Mouse (Mus musculus) forebrain, embryonic 15.5 days (tissue): ENCODE results near the gene Alox8. TPM values are rescaled to one million over a fixed set of nuclear protein-coding genes. Genes with fewer than 3 reads are reported as not detected.

ENCODE experiments used
- ATAC-seq: fragments of 200-750 bp; cut with Nextera tagmentation; replicated peaks from 2 replicates; pipeline ENCODE4 v1.8.0; 2017; ENCODE audit warnings: mild to moderate bottlenecking, moderate TSS enrichment, moderate library complexity
- H3K27ac ChIP-seq: fragments of 300-500 bp; sonication (generic); replicated peaks from 2 replicates; pipeline ENCODE4 v1.5.1; 2015; ENCODE audit warnings: mild to moderate bottlenecking, inconsistent platforms
- H3K27me3 ChIP-seq: fragments of 300-500 bp; sonication (generic); 2 replicates; pipeline ENCODE4 v1.6.1; 2015; ENCODE audit warnings: inconsistent platforms
- H3K36me3 ChIP-seq: fragments of 300-500 bp; sonication (generic); 2 replicates; pipeline ENCODE4 v1.6.1; 2015; ENCODE audit warnings: mild to moderate bottlenecking, inconsistent platforms
- H3K4me1 ChIP-seq: fragments of 300-500 bp; sonication (generic); 2 replicates; pipeline ENCODE4 v1.6.1; 2015; ENCODE audit warnings: inconsistent platforms
- H3K4me2 ChIP-seq: fragments of 300-500 bp; sonication (generic); replicated peaks from 2 replicates; pipeline ENCODE4 v1.6.1; 2015; ENCODE audit warnings: mild to moderate bottlenecking, inconsistent platforms
- H3K4me3 ChIP-seq: fragments of 300-500 bp; sonication (generic); 2 replicates; pipeline ENCODE4 v1.5.1; 2015; ENCODE audit warnings: mild to moderate bottlenecking, inconsistent platforms
- H3K9ac ChIP-seq: fragments of 300-500 bp; sonication (generic); replicated peaks from 2 replicates; pipeline ENCODE4 v1.6.1; 2015; ENCODE audit warnings: mild to moderate bottlenecking, inconsistent platforms
- H3K9me3 ChIP-seq: fragments of 300-500 bp; sonication (generic); 2 replicates; pipeline ENCODE4 v1.6.1; 2016; ENCODE audit warnings: inconsistent platforms
- WGBS: fragments of 180-500 bp; shearing (Covaris S2); methylation state at CpG from one replicate; pipeline ENCODE4 v1.1.7; 2015; ENCODE audit warnings: mixed read lengths; 5-methylcytosine and 5-hydroxymethylcytosine counted together
- polyA plus RNA-seq: library from polyadenylated mRNA; unstranded; fragments of >200 nt; fragmentation: Nextera tagmentation; extraction: Ambion mirVana; gene quantifications from 2 replicates; pipeline ENCODE4 v1.2.1, GENCODE M21; 2015

Alox8 gene
- polyA plus RNA-seq, result 0.05 TPM in 1 of 2 replicates, not detected in the other

DNA sequence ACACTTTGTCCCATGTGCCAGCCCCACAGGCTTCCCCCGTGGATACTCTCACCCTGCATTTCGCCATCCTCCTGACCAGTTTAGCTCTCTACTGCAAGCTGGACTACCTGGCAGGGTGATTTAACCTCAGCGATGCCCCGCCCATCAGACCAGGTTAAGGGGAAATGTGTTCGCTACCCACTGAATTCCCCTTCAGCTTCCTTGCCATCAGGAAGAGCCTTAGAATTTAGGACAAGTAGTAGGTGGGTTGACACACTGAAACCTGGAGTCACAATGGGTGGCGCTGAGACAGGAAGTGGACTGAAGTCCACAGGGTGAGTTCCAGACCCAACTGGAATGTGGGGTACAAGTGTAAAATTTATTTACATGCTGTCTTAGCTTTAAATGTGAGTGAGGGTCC is at the start of gene Alox8:
Gene Alox8, minus strand, starts transcription at position 101 of the 400 bp plus-strand sequence.
- Histone ChIP-seq H3K4me1 (peaks cover 12% of the 10 kb centered on the region), H3K27ac (no peak within 1 kb of the TSS), H3K4me3 (peak within 1 kb of the TSS; percentile 20), H3K4me2 (peak within 1 kb of the TSS; percentile 42), H3K9ac (peak within 1 kb of the TSS; percentile 31; the same call in 1 of the 2 replicates), H3K27me3 (peaks cover 30% of the 10 kb centered on the region), H3K9me3 (no peaks in the 10 kb centered on the region), H3K36me3 (no peaks in the 10 kb centered on the region)
- ATAC-seq, result no peak
- WGBS, result 39% methylated on average over 6 of the region's 6 CpGs

DNA sequence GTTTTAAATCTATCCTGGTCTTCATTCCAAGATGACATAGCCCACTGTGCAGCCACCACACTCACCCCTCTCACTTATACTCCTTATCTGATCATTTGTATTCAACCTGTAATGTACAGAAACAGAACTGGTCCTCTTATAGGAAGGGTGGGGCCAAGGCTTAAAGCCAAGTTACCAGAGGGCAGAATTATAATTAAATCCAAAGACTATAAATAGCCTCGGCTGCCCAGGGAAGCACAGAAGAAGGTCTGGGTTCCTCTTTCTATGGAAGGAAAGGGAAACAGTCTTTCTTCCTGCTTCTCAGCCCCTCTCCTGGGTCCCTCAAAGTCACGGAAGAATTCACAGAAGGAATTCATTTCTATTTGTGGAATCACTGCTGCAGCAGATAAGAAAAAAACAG is 48.0 kb upstream of the Alox8 start:
- no peak overlapping the region for H3K4me3 ChIP-seq
- H3K36me3 ChIP-seq, result no peaks in the 10 kb centered on the region
- H3K27ac ChIP-seq, result no peak overlapping the region
- no peaks in the 10 kb centered on the region for H3K9me3 ChIP-seq
- no peak overlapping the region for H3K4me2 ChIP-seq
- WGBS, result 22% methylated on average over 2 of the region's 2 CpGs
- no peak for ATAC-seq
- no peaks in the 10 kb centered on the region for H3K27me3 ChIP-seq
- H3K4me1 ChIP-seq, result no peaks in the 10 kb centered on the region
- H3K9ac ChIP-seq, result no peak overlapping the region

DNA sequence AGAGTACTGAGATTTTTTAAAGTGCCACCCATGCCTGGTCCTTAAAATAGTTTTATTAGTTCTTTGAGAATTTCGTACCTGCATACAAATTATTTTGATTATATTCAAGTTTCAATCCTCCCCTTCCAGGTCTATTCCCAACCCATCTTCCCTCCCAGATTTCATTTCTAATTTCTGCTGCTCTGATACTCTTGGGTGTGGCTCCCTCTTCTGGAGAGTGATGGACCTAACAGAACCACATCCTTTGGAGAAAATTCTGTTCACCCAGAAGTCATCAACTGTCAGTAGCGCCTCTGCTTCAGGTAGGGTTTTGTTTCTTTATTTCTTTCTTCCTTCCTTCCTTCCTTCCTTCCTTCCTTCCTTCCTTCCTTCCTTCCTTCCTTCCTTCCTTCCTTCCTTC is 47.3 kb upstream of the Alox8 start:
- no peaks in the 10 kb centered on the region for H3K36me3 ChIP-seq
- no peak overlapping the region for H3K4me3 ChIP-seq
- H3K4me2 ChIP-seq, result no peak overlapping the region
- ATAC-seq, result no peak
- no peak overlapping the region for H3K9ac ChIP-seq
- H3K4me1 ChIP-seq, result no peaks in the 10 kb centered on the region
- 35% methylated on average over 2 of the region's 2 CpGs for WGBS
- no peaks in the 10 kb centered on the region for H3K9me3 ChIP-seq
- no peaks in the 10 kb centered on the region for H3K27me3 ChIP-seq
- no peak overlapping the region for H3K27ac ChIP-seq

DNA sequence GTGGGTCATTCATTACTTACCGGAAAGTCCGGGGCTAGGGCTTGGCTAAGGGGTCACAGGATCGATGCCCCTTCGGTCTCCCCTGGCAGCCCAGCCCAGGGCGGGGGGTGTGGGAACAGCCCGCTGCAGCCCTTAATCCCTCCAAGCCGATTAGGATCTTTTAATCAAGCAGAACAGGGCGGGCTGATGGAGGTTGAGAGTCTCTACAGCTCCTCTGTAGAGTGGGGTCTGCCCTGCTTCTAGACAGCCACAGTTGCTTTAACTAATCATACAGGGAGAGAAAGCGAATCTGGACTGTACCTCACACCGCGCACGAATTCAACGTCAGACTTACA is 39.2 kb upstream of the Alox8 start, which contains the start of gene Gucy2e:
Gene Gucy2e, minus strand, starts transcription at position 111 of the 335 bp plus-strand sequence.
- no peaks in the 10 kb centered on the region for H3K36me3 ChIP-seq
- H3K27me3 ChIP-seq, result peaks cover 23% of the 10 kb centered on the region
- no peaks in the 10 kb centered on the region for H3K9me3 ChIP-seq
- ATAC-seq, result no peak
- H3K4me3 ChIP-seq, result peak within 1 kb of the TSS; percentile 57
- WGBS, result 12% methylated on average over 13 of the region's 13 CpGs
- peak within 1 kb of the TSS; percentile 87 for H3K4me2 ChIP-seq
- peaks cover 22% of the 10 kb centered on the region for H3K4me1 ChIP-seq
- peak within 1 kb of the TSS; percentile 61 for H3K9ac ChIP-seq
- H3K27ac ChIP-seq, result peak within 1 kb of the TSS; percentile 81

DNA sequence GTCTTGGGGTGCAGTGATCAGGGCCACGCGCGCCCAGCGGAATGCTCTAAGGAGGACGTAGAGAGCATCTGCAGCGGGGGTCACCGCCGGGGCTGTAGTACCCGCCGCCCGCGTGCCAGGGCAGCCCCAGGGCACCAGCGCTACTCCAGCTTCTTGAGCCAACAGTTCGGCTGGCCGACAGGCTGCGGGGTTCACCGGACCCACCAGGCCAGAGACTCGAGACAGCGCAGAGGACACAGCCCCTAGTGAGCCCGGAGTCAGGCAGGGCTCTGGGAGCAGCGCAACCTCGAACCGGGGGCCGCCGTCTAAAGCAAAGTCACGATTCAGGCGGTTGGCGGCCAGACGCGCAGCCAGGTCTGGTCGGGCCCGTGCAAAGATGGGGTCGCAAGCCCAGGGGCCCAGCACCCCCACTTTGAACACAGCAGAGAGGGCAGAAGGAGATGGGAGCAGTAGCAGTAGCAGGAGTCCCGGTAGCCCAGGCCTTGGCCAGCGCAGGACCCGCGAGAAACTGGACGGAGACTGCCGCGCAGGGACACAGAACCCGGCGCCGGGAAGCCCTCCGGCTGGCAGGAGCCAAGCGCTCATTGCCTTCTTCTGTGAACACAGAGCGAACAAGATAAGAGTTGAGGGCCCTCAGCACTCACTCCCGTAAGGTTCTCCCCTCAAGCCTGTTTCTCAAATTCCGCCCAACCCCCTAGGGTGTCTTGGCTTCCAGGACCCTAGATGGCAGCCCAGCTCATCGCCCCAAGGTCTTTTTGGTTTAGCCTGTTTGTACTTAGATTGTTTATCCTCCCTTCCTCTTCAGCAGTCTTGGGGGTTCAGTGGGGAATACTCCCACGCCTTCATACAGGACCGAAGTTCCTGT is 38.6 kb upstream of the Alox8 start:
- no peaks in the 10 kb centered on the region for H3K9me3 ChIP-seq
- H3K27me3 ChIP-seq, result peaks cover 23% of the 10 kb centered on the region
- peak; percentile 45; the same call in 1 of the 2 replicates for ATAC-seq
- no peaks in the 10 kb centered on the region for H3K36me3 ChIP-seq
- peak overlapping the region; percentile 87 for H3K4me2 ChIP-seq
- H3K9ac ChIP-seq, result peak overlapping the region; percentile 61
- H3K4me3 ChIP-seq, result peak overlapping the region; percentile 57
- H3K27ac ChIP-seq, result peak overlapping the region; percentile 81
- H3K4me1 ChIP-seq, result peaks cover 22% of the 10 kb centered on the region
- WGBS, result 2% methylated on average over 51 of the region's 51 CpGs

DNA sequence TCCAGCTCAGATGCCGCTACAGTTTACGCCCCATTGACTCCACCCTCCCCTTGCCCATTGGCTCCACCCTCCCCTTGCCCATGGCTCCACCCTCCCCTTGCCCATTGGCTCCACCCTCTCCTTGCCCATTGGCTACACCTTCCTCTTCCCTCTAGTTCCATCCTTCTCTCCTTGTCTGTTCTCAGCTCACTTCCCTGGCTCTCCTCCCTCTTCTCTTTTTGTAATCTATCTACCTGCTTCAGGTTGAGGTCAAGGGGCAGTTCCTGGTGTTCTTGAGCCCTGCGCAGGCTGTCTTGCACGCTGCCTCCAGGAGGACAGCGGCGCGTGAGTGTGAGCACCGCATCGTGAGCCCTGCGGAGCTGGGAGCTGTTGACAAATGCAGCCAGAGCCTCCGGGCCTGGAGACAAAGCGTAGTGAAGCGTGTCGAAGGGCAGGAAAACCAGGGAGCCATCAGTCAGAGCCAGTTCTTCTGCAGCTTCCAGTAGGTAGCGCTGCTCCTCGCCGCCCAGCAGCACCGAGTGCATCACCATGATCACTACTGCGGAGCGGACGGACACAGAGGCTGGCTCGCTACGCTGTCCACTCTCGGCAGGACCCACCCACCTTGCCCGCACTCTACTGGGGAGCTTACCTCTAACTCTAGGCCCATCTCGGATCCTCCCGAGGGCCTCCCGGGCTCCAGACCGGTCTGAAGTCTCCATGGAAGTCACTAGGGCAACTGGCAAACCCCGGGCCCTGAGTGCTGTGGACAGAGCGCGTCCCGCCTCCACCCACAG is 37.8 kb upstream of the Alox8 start:
- Histone ChIP-seq H3K36me3 (no peaks in the 10 kb centered on the region), H3K27me3 (peaks cover 23% of the 10 kb centered on the region), H3K4me2 (peak overlapping the region; percentile 87), H3K4me1 (peaks cover 22% of the 10 kb centered on the region), H3K9ac (peak overlapping the region; percentile 61), H3K9me3 (no peaks in the 10 kb centered on the region), H3K27ac (peak overlapping the region; percentile 81), H3K4me3 (peak overlapping the region; percentile 57)
- peak; percentile 94 for ATAC-seq
- under 1% methylated on average over 33 of the region's 33 CpGs for WGBS

DNA sequence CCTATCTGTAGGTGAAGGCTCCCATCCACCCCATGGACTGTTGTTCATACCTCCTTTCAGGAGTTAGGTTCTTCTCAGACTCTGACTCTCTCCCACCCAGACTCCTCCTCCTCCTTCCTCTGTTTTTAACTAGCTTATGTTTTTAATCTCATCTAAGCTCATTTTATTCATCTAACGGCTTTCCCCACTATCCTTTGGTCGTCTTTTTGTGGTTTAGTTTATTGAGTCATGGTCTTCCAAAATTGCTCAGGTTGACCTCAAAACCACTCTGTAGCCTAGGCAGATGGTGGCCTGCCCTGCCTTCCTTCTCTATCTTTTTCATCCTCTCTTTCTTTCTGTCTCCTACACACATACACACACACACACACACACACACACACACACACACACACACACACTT is 35.5 kb upstream of the Alox8 start:
- Histone ChIP-seq H3K4me1 (peaks cover 22% of the 10 kb centered on the region), H3K27ac (no peak overlapping the region), H3K9me3 (no peaks in the 10 kb centered on the region), H3K27me3 (peaks cover 20% of the 10 kb centered on the region), H3K4me2 (no peak overlapping the region), H3K9ac (no peak overlapping the region), H3K4me3 (no peak overlapping the region), H3K36me3 (no peaks in the 10 kb centered on the region)
- no peak for ATAC-seq
- WGBS, result 86% methylated on average over 2 of the region's 2 CpGs

DNA sequence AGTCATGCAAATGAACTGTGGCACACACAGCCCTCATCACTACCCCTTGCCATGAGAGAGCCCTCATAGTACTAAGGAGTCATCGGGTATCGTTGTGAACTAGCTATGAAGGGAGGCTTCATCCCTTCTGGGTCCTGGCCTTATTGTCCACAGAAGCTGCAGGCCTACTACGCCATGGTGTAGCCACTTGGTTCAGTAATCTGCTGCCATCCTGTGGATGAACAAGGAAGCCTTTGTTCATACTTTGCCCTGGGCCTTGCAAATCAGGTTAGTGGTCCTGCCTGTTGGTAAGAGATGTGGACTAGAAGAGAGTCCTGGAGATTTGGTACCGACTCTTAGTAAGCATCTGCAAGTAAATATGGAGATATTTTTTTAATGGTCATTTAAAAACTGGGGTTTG is 32.8 kb upstream of the Alox8 start:
- Histone ChIP-seq H3K4me1 (peaks cover 7% of the 10 kb centered on the region), H3K9ac (no peak overlapping the region), H3K4me3 (no peak overlapping the region), H3K27me3 (no peaks in the 10 kb centered on the region), H3K9me3 (no peaks in the 10 kb centered on the region), H3K4me2 (no peak overlapping the region), H3K27ac (no peak overlapping the region), H3K36me3 (no peaks in the 10 kb centered on the region)
- no peak for ATAC-seq
- 75% methylated on average over 4 of the region's 4 CpGs for WGBS

DNA sequence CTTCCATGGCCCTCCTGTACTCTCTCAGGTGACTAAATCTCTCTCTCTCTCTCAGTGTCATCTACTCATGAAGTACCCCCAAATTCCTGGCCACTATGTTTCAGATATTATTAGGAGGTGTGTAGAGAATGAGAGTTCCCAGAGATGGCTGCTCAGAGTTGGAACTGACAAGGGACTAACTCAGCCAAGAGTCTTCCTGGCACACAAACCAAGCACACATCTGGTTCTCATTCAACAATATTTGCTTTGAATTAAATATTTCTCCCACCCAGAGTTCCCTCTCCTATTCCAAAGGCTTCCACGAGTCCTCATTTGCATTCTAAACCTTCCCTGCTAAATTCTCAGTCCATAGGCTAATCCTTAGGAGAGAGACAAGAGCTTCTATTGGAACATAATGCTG is 28.1 kb upstream of the Alox8 start:
- no peaks in the 10 kb centered on the region for H3K27me3 ChIP-seq
- H3K9me3 ChIP-seq, result no peaks in the 10 kb centered on the region
- no peaks in the 10 kb centered on the region for H3K4me1 ChIP-seq
- H3K4me3 ChIP-seq, result no peak overlapping the region
- WGBS, result 48% methylated on average over 1 of the region's 1 CpGs
- no peak for ATAC-seq
- no peak overlapping the region for H3K27ac ChIP-seq
- no peak overlapping the region for H3K4me2 ChIP-seq
- H3K36me3 ChIP-seq, result no peaks in the 10 kb centered on the region
- H3K9ac ChIP-seq, result no peak overlapping the region

DNA sequence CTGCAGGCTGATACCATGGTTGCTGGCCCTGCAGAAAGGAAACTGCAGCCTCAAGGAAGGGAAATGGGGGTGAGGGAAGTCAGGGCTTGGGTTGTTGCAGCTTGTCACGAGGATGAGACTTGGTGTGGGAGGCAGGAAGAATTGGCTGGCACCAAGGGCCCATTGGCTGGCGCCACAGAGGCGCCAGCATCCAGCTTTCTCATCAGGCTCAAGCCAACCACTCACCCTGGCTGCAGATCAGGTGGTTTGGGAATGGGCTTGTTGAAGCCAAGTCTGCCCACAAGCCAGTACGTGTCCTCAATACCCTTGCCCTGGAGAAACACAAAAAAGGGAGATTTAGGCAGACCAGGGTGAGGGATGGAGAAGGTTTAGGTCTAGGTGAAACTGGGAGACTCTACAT is 25.5 kb upstream of the Alox8 start:
- Histone ChIP-seq H3K27me3 (no peaks in the 10 kb centered on the region), H3K9me3 (no peaks in the 10 kb centered on the region), H3K4me2 (no peak overlapping the region), H3K4me3 (no peak overlapping the region), H3K4me1 (no peaks in the 10 kb centered on the region), H3K9ac (no peak overlapping the region), H3K36me3 (no peaks in the 10 kb centered on the region), H3K27ac (no peak overlapping the region)
- ATAC-seq, result no peak
- WGBS, result 79% methylated on average over 4 of the region's 4 CpGs

DNA sequence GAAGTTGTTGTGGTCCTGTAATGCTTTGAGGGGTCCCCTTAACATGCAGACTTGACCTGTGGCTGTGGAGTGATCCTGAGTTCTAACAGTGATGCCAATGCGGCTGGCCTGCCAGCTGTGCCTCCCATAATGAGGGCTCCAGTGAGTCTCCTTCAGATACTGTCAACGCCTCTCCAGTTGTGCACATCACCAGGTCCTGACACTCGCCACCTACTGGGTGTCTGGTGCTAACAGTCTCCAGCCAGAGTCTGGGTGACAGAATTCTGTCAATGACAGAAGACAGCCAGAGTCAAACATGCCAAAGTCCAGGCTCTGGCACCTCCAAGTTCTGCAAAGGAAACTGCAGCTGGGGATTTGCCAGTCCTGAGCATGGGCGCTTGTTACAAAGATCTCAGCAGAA is 23.4 kb upstream of the Alox8 start:
- no peak for ATAC-seq
- 75% methylated on average over 4 of the region's 4 CpGs for WGBS
- Histone ChIP-seq H3K4me2 (no peak overlapping the region), H3K4me3 (no peak overlapping the region), H3K4me1 (no peaks in the 10 kb centered on the region), H3K9ac (no peak overlapping the region), H3K9me3 (no peaks in the 10 kb centered on the region), H3K36me3 (no peaks in the 10 kb centered on the region), H3K27me3 (no peaks in the 10 kb centered on the region), H3K27ac (no peak overlapping the region)

DNA sequence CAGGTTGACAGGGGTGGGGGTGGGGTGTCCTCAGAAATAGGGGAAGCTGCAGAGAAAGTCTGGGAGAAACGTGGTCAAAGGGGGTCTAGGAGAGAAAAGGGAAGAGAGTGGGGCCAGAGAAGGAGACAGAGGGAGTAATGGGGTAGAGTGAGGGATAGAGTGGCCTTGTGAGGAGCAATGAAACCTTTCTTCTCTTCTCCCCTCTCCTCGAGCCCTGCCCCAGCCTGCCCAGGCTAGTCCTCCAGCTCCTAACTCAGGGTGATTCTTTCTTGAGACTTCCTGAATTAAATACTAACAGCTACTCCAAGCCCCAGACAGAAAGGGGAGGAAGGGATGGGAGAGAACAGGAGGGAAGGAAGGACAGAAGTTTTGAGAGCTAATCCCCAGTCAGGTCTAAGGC is 21.0 kb upstream of the Alox8 start:
- Histone ChIP-seq H3K4me2 (no peak overlapping the region), H3K9ac (no peak overlapping the region), H3K27ac (no peak overlapping the region), H3K9me3 (no peaks in the 10 kb centered on the region), H3K4me3 (no peak overlapping the region), H3K36me3 (no peaks in the 10 kb centered on the region), H3K4me1 (no peaks in the 10 kb centered on the region), H3K27me3 (no peaks in the 10 kb centered on the region)
- 63% methylated on average over 2 of the region's 2 CpGs for WGBS
- no peak for ATAC-seq
